Mouse (Mus musculus) liver, adult 10 weeks (tissue): ENCODE data around the gene Apol7b. TPM values are rescaled to one million over a fixed set of nuclear protein-coding genes. Genes with fewer than 3 reads are reported as not detected.

Experiments used
- polyA plus RNA-seq: library from polyadenylated mRNA; stranded (reverse); fragments of 350-450 nt; fragmentation: Illumina TruSeq; extraction: RNeasy Lipid Tissue Mini Kit (QIAGEN cat#74804); gene quantifications from one replicate; pipeline ENCODE4 v1.2.3, GENCODE M21; 2014; ENCODE audit warnings: low read depth, low replicate concordance

Apol7b gene
- not detected for polyA plus RNA-seq

GRCm38 (mm10) chr15:77447392-77447791 is at the start of gene Apol7b:
Gene Apol7b (minus strand): TSS chr15:77447492.

GRCm38 (mm10) chr15:77476693-77477092 is 29.4 kb upstream of the Apol7b start, which contains the start of gene Apol10a:
Gene Apol10a (plus strand): TSS chr15:77477047.

GRCm38 (mm10) chr15:77411035-77411434 is 36.3 kb downstream of the Apol7b start, which contains the start of gene Apol9a:
Gene Apol9a (minus strand): TSS chr15:77411135.

GRCm38 (mm10) chr15:77399027-77399426 is 48.3 kb downstream of the Apol7b start, which contains the start of gene Apol7a:
Gene Apol7a (minus strand): TSS chr15:77399110.

Other genes with a start within 250 kb of the Apol7b start
- 11.9 TPM for gene Rbfox2, start 140.5 kb downstream of the Apol7b start, polyA plus RNA-seq
- 173 TPM for gene Apol7a, start 48.4 kb downstream of the Apol7b start, polyA plus RNA-seq
- gene Apol9a, start 36.4 kb downstream of the Apol7b start, polyA plus RNA-seq, result 10.9 TPM
- not detected for gene Apol10a, start 29.6 kb upstream of the Apol7b start, polyA plus RNA-seq
- not detected for gene Apol11a, start 60.8 kb upstream of the Apol7b start, polyA plus RNA-seq
- gene Apol7c, start 85.8 kb upstream of the Apol7b start, polyA plus RNA-seq, result 0.24 TPM
- gene 1700025B11Rik, start 114.4 kb upstream of the Apol7b start, polyA plus RNA-seq, result not detected
- 0.26 TPM for gene Apol10b, start 148.6 kb upstream of the Apol7b start, polyA plus RNA-seq
- not detected for gene Gm36245, start 151.8 kb upstream of the Apol7b start, polyA plus RNA-seq
- gene Apol11b, start 195.8 kb upstream of the Apol7b start, polyA plus RNA-seq, result not detected